Mouse (Mus musculus): ENCODE results near the gene Gm26558. TPM values are rescaled to one million over a fixed set of nuclear protein-coding genes. Genes with fewer than 3 reads are reported as not detected.

The Gm26558 gene
- 10.2 TPM for polyA plus RNA-seq (2017; shearing (Covaris generic))

DNA sequence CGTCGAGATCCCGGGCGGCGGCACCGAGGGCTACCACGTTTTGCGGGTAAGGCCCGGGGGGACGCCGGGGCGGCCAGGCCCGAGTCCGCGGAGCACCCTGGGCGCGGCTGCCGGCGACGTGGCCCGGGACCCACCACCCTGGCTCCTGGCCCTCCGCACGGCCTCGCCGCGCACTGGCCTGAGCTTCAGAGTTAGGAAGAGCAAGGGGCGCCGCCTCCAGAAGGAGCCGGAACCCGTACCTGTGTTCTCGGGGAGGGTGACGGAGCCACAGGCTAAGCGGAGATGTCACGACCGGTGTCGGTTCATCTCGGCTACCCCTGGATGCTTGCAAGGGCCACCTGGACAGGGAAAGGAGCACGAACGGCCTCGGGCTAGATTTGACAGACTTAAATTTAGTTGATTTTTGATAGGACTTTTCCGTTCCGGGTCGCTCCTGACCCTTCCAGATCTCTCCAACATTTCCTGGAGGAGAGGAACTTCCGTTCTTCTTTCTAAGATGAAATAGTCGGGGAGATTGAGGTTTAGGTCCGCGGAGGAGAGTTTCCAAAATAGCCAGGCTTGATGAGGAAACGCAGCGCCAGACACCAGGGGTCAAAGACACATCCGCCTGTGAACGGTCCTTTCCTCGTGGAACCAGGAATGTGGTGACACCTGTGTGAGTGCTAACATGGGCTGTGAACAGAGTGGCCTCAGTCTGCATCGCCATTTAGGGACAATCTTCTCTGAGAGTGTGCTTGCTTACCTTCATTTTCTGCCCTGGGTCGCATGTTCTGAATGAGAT lies at the start of gene Gm26558:
Gene Gm26558, minus strand, starts transcription at position 394 of the 781 bp plus-strand sequence.

DNA sequence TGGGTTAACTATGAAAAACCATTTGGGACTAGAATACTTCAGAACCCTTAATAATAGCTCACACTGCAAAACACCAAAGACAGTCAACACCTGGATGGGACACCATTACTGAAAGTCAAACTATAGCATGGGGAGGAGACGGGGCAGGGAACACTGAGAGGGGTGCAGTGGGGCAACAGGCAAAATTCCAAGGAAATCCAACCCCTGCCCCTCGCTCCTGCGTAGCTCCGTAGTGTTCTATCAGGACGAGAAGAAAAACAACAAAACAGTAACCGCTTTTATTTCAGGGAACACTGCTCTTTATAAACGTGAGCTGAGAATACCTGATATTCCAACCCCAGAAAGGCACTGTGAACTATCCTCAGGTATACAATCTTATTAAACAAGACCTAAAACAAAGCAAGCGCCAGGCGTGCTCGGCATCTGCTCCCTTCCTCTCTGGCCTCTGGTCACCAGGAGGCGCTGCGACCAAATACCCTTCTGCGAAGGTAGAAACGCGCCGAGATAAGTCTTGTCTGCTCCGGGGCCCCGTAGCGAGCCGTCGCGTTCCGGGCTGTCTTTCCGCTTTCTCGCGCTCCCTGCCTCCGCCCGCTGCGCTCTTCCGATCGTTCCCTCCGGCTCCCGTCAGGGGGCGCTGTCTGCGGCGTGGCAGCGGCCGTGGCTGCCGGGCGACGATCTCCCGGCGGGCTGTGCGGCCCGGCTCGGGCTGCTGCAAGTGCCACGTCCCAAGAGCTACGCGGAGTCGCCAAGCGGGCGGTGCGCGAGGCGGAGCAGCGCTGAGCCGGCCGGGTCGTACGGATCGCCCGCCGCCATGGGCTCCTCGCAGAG lies 807 bp downstream of the Gm26558 start, which contains the start of gene Gorasp2:
Gene Gorasp2, plus strand, starts transcription at position 690 of the 828 bp plus-strand sequence.

Other genes with a start within 250 kb of the Gm26558 start
- 0.48 TPM for gene Sp5, start 187.2 kb downstream of the Gm26558 start, polyA plus RNA-seq (2017; shearing (Covaris generic))
- gene Erich2, start 153.3 kb downstream of the Gm26558 start, polyA plus RNA-seq (2017; shearing (Covaris generic)) = 0.21 TPM
- gene Gad1, start 109.0 kb downstream of the Gm26558 start, polyA plus RNA-seq (2017; shearing (Covaris generic)) = not detected
- gene Gorasp2, start 532 bp downstream of the Gm26558 start, polyA plus RNA-seq (2017; shearing (Covaris generic)) = 111 TPM
- 61.7 TPM for gene Tlk1, start 163.6 kb upstream of the Gm26558 start, polyA plus RNA-seq (2017; shearing (Covaris generic))

All from effector memory CD4-positive, alpha-beta T cell, adult 7 months (primary cell).